Mouse (Mus musculus): ENCODE measurements around the gene Etv3. TPM values are rescaled to one million over a fixed set of nuclear protein-coding genes. Genes with fewer than 3 reads are reported as not detected.

Etv3 gene
- polyA plus RNA-seq, 1 experiment, result 3.7 TPM

DNA sequence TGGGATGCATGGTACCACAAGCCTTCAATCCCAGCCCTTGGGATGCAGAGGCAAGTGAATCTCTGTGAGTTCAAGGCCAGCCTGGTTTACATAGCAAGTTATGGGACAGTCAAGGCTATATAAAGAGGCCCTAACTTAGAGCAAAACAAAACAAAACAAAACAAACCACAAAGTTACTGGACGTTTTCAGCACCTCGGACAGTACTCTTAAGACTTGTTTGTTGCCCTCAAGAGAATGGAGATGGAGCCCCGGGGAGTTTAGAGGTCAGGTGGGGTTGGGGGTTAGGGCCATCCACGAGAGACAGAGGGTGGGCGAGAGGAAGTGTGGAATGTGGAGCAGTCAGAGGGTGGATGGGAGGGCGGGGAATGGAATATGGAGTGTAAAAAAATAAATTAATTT lies 50.6 kb downstream of the Etv3 start:
- Histone ChIP-seq H3K36me3 (ENCODE audit: control insufficient read depth, insufficient read depth) (no peaks in the 10 kb centered on the region), H3ac (ENCODE audit: control insufficient read depth, insufficient read length, low read depth) (no peak overlapping the region), H3K79me3 (ENCODE audit: low read depth) (no peaks in the 10 kb centered on the region), H3K4me3 (ENCODE audit: insufficient read depth, poor library complexity, severe bottlenecking) (no peak overlapping the region), H3K27me3 (ENCODE audit: control insufficient read depth, insufficient read depth, insufficient read length) (no peaks in the 10 kb centered on the region), H3K79me2 (ENCODE audit: control insufficient read depth, insufficient read depth) (no peaks in the 10 kb centered on the region)
- no peak for TF ChIP-seq FOSL1 (IDR thresholded peaks at IDR 0.05; ENCODE audit: insufficient read depth, low read length, poor library complexity, severe bottlenecking)
- TF ChIP-seq CTCF (IDR thresholded peaks at IDR 0.05; ENCODE audit: control insufficient read depth, insufficient read depth, insufficient read length), result no peak
- no peak for TF ChIP-seq MAX (IDR thresholded peaks at IDR 0.05)
- TF ChIP-seq CEBPB (IDR thresholded peaks at IDR 0.05; ENCODE audit: low read depth), result no peak
- TF ChIP-seq MYOD1 (IDR thresholded peaks at IDR 0.05; ENCODE audit: control insufficient read depth, insufficient read length, low read depth), result no peak
- no peak for TF ChIP-seq USF1 (IDR thresholded peaks at IDR 0.05; ENCODE audit: low read depth)
- no peak for TF ChIP-seq MYOG (IDR thresholded peaks at IDR 0.05; ENCODE audit: control insufficient read depth, extremely low read depth, insufficient read length)

- Histone ChIP-seq H3K79me2 (ENCODE audit: control insufficient read depth, insufficient read depth) (no peaks in the 10 kb centered on the region), H3K27me3 (ENCODE audit: control insufficient read depth, insufficient read depth, insufficient read length) (no peaks in the 10 kb centered on the region), H3ac (ENCODE audit: control insufficient read depth, insufficient read length, low read depth) (no peak overlapping the region), H3K36me3 (ENCODE audit: control insufficient read depth, insufficient read depth) (no peaks in the 10 kb centered on the region), H3K79me3 (ENCODE audit: low read depth) (no peaks in the 10 kb centered on the region), H3K4me3 (ENCODE audit: insufficient read depth, poor library complexity, severe bottlenecking) (no peak overlapping the region)
- TF ChIP-seq MYOG (IDR thresholded peaks at IDR 0.05; ENCODE audit: control insufficient read depth, extremely low read depth, insufficient read length) (no peak), MYOD1 (IDR thresholded peaks at IDR 0.05; ENCODE audit: control insufficient read depth, insufficient read length, low read depth) (no peak), MAX (IDR thresholded peaks at IDR 0.05) (no peak), FOSL1 (IDR thresholded peaks at IDR 0.05; ENCODE audit: insufficient read depth, low read length, poor library complexity, severe bottlenecking) (no peak), CTCF (IDR thresholded peaks at IDR 0.05; ENCODE audit: control insufficient read depth, insufficient read depth, insufficient read length) (no peak), USF1 (IDR thresholded peaks at IDR 0.05; ENCODE audit: low read depth) (no peak), CEBPB (IDR thresholded peaks at IDR 0.05; ENCODE audit: low read depth) (no peak)
Measured at GRCm38 (mm10) chr3:87582259-87582658, 57.1 kb downstream of the Etv3 start.

Other genes with a start within 250 kb of the Etv3 start
- gene Cd5l, start 167.5 kb upstream of the Etv3 start, polyA plus RNA-seq (2012; fragmentation: generic; extraction: Trizol), result not detected
- gene Fcrl1, start 149.0 kb upstream of the Etv3 start, polyA plus RNA-seq (2012; fragmentation: generic; extraction: Trizol), result not detected
- gene Fcrl5, start 89.6 kb upstream of the Etv3 start, polyA plus RNA-seq (2012; fragmentation: generic; extraction: Trizol), result not detected
- gene Arhgef11, start 92.2 kb downstream of the Etv3 start, polyA plus RNA-seq (2012; fragmentation: generic; extraction: Trizol), result 5.5 TPM
- gene Lrrc71, start 223.2 kb downstream of the Etv3 start, polyA plus RNA-seq (2012; fragmentation: generic; extraction: Trizol), result 0.08 TPM

Data from C2C12 (cell line).